In the genomic region with DNA sequence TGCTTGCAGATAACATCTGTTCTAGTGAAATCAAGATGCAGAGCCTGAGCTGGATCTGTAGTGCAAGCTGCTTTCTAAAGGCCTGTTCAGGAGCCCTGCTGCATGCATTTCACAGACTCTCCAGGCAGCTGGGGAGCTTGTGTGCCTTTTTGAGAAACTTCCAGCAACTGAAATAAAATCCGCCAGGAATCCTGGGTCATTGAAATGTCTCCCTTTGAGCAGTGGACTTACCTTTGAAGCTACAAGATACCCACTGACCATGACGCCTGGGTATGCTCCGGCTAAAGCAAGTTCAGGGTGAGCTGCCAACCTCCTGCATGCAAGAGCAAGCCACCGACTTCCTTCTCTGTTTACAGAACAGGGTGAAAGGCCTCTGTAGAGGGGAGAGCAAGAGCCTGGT, we compare ENCODE assay signal across 11 mouse cellular contexts.
A peak's percentile ranks its signal among the peaks of the same experiment; 100 is the strongest.
DNase-seq lines count a peak whose midpoint lies in the region; ATAC-seq and TF ChIP-seq lines count a peak whose summit lies in the region.
"Had no signal": no experiment of that assay in that cellular context is flagged by ENCODE, and none has a peak within 500 bp of the region (broad histone marks: within the 10 kb centered on the region; RNA-seq: fewer than 3 reads in every experiment).

No protein-coding gene starts in this region.

- no peak overlapping the region for H3K4me2 ChIP-seq in kidney, embryonic 14.5 days (replicated peaks; ENCODE audit: low read depth, low read length)
- H3K4me2 ChIP-seq: lung, embryonic 14.5 days had no signal

- no peak for TF ChIP-seq CTCF in kidney, adult 2 months (conservative IDR thresholded peaks at IDR 0.05; ENCODE audit: insufficient read depth, insufficient read length, low read depth, low read length)

- peak; percentile 89 for ATAC-seq in kidney, embryonic 14.5 days (ENCODE audit: low FRiP score, low TSS enrichment)

- H3K4me1 ChIP-seq in kidney, embryonic 14.5 days (ENCODE audit: control insufficient read depth, insufficient read depth, low read length): peaks cover 6% of the 10 kb centered on the region
- H3K4me1 ChIP-seq in kidney, adult 2 months (ENCODE audit: control insufficient read depth, insufficient read depth, low read length): no peaks in the 10 kb centered on the region
- H3K4me1 ChIP-seq in limb, embryonic 10.5 days: peaks cover 9% of the 10 kb centered on the region

- 18% methylated on average over 4 of the region's 4 CpGs for WGBS in kidney, embryonic 14.5 days
- 21% methylated on average over 4 of the region's 4 CpGs for WGBS in kidney, adult 2 months
- WGBS in limb, embryonic 10.5 days: 29% methylated on average over 4 of the region's 4 CpGs

- H3K36me3 ChIP-seq in kidney, embryonic 14.5 days (ENCODE audit: control insufficient read depth, insufficient read depth, low read length): no peaks in the 10 kb centered on the region
- H3K36me3 ChIP-seq in kidney, adult 2 months (ENCODE audit: control insufficient read depth, insufficient read depth, low read length): no peaks in the 10 kb centered on the region
- H3K36me3 ChIP-seq in limb, embryonic 10.5 days: no peaks in the 10 kb centered on the region

- no peak for DNase-seq in kidney, adult 2 months
- DNase-seq in 3T3-L1 (ENCODE audit: low read depth, low spot score): peak; percentile 58
- peak; percentile 52 for DNase-seq in embryo, embryonic 9.5 days (ENCODE audit: extremely low spot score)
- peak; percentile 40 for DNase-seq in limb, embryonic 10.5 days (ENCODE audit: low spot score)
- no peak for DNase-seq in urinary bladder, postnatal 10 days (ENCODE audit: low spot score)
- DNase-seq in frontal cortex, postnatal 14 days (ENCODE audit: low spot score in 2 of 2): no peak
- DNase-seq: adrenal gland, postnatal 36 days; cerebellum, adult 9-11 months; heart, postnatal 36 days; lung, embryonic 14.5 days had no signal

- H3K4me3 ChIP-seq in kidney, embryonic 14.5 days (ENCODE audit: low read length): no peak overlapping the region
- no peak overlapping the region for H3K4me3 ChIP-seq in kidney, adult 2 months (ENCODE audit: insufficient read depth, low read depth, low read length)
- H3K4me3 ChIP-seq in limb, embryonic 10.5 days: no peak overlapping the region

- no peak for TF ChIP-seq POLR2A in kidney, adult 2 months (IDR thresholded peaks at IDR 0.05; ENCODE audit: low read depth, low read length)

- H3K27ac ChIP-seq in kidney, embryonic 14.5 days (ENCODE audit: low read depth, low read length): no peak overlapping the region
- H3K27ac ChIP-seq in kidney, adult 2 months (ENCODE audit: insufficient read depth, low read depth, low read length): no peak overlapping the region
- H3K27ac ChIP-seq in limb, embryonic 10.5 days: peak overlapping the region; percentile 70; the same call in 1 of the 2 replicates

- no peak overlapping the region for H3K9ac ChIP-seq in kidney, embryonic 14.5 days (ENCODE audit: low read depth, low read length)
- H3K9ac ChIP-seq: lung, embryonic 14.5 days had no signal

- H3K9me3 ChIP-seq in kidney, embryonic 14.5 days (ENCODE audit: control insufficient read depth, low read length): no peaks in the 10 kb centered on the region
- H3K9me3 ChIP-seq in limb, embryonic 10.5 days (replicated peaks): no peaks in the 10 kb centered on the region

- H3K27me3 ChIP-seq in kidney, embryonic 14.5 days (ENCODE audit: control insufficient read depth, insufficient read depth, low read length): no peaks in the 10 kb centered on the region
- no peaks in the 10 kb centered on the region for H3K27me3 ChIP-seq in kidney, adult 2 months (replicated peaks; ENCODE audit: control insufficient read depth, insufficient read depth, low read length)
- no peaks in the 10 kb centered on the region for H3K27me3 ChIP-seq in limb, embryonic 10.5 days (ENCODE audit: low read depth, poor library complexity, severe bottlenecking)

Comparison
In these comparisons a context has a peak if more than half of its experiments do, and no peak if none do; other contexts are left out.
1. DNase-seq: peak in 3T3-L1 (single experiment), embryo, embryonic 9.5 days (single experiment) and limb, embryonic 10.5 days (single experiment); none in kidney, adult 2 months (single experiment), urinary bladder, postnatal 10 days (single experiment) and frontal cortex, postnatal 14 days (0 of 2).